Mouse (Mus musculus) liver, adult 2 months (tissue): ENCODE results near the gene Tmc5.

Experiments used
- CTCF ChIP-seq: fragments of 200-500 bp; IDR thresholded peaks from 2 replicates; pipeline ENCODE4 v1.5.1; 2011; ENCODE audit warnings: low read depth, low read length, control low read depth
- POLR2A ChIP-seq: fragments of 200-500 bp; IDR thresholded peaks from 2 replicates; pipeline ENCODE4 v1.6.1; 2011; ENCODE audit warnings: low read length, control low read depth; ENCODE audit not compliant: insufficient read depth; ENCODE audit errors: extremely low read depth

GRCm38 (mm10) chr7:118611185-118611749, 14.2 kb downstream of the Tmc5 start:
- no peak for TF ChIP-seq POLR2A
- no peak for TF ChIP-seq CTCF
